Mouse (Mus musculus) adrenal gland, adult 18-20 months (tissue): Measurements from ENCODE around the gene Rdm1. TPM values are rescaled to one million over a fixed set of nuclear protein-coding genes. Genes with fewer than 3 reads are reported as not detected.
"Not testable (repeated sequence)": the region's sequence is repeated elsewhere in the genome, so short reads cannot be mapped to it uniquely, and the experiment has no call there.

Experiments
- DNase-seq, 2 experiments: peaks; one replicate each; pipeline ENCODE4 v3.0.0; 2021 to 2022; ENCODE audit warnings: low spot score in 2 of 2
- long read RNA-seq, 2 experiments: library from polyadenylated mRNA; stranded (forward); transcript quantifications; one replicate each; pipeline ENCODE4 v2.0.0; 2021
- total RNA-seq, 2 experiments: library from RNA; stranded (reverse); gene quantifications; 1 replicate in 1 of 2; 2 replicates in 1 of 2; pipeline ENCODE4 v1.2.3; 2021

Gene Rdm1
- total RNA-seq, result 10 to 100 TPM; 29.3 to 31.3 TPM
- long read RNA-seq, experiment 1, transcript Rdm1-201 (7 exons, 1,124 nt), result major isoform, 21 of 23 reads
- long read RNA-seq, experiment 1, partial matches to known transcripts, result 1 of 23 reads
- long read RNA-seq, experiment 1, other reads (novel, unspliced or antisense), result 1 of 23 reads
- long read RNA-seq, experiment 2, transcript Rdm1-201 (7 exons, 1,124 nt), result major isoform, 53 of 56 reads
- long read RNA-seq, experiment 2, partial matches to known transcripts, result 0 of 56 reads
- long read RNA-seq, experiment 2, other reads (novel, unspliced or antisense), result 3 of 56 reads

- peak; percentile 73 to 75 for DNase-seq
Measured at GRCm38 (mm10) chr11:101626995-101627856, at the start of gene Rdm1. Gene Rdm1 (plus strand): TSS chr11:101627195.

GRCm38 (mm10) chr11:101581081-101581764, 45.8 kb upstream of the Rdm1 start:
- DNase-seq, result no peak

GRCm38 (mm10) chr11:101582054-101583035, 44.6 kb upstream of the Rdm1 start, which contains the start of gene Tmem106a:
Gene Tmem106a (plus strand): TSS chr11:101582242.
- DNase-seq, result peak; percentile 65 to 68

- no peak for DNase-seq
Measured at GRCm38 (mm10) chr11:101583205-101583604, 43.8 kb upstream of the Rdm1 start.

- not testable (repeated sequence) for DNase-seq
Measured at GRCm38 (mm10) chr11:101585031-101585430, 42.0 kb upstream of the Rdm1 start.

GRCm38 (mm10) chr11:101585805-101586204, 41.2 kb upstream of the Rdm1 start:
- no peak for DNase-seq

- no peak for DNase-seq
Measured at GRCm38 (mm10) chr11:101587676-101588075, 39.3 kb upstream of the Rdm1 start.

- DNase-seq, result no peak
Measured at GRCm38 (mm10) chr11:101588868-101589267, 38.1 kb upstream of the Rdm1 start.

GRCm38 (mm10) chr11:101589444-101589843, 37.6 kb upstream of the Rdm1 start:
- peak; percentile 40 to 58 for DNase-seq

- no peak for DNase-seq
Measured at GRCm38 (mm10) chr11:101589989-101590624, 36.9 kb upstream of the Rdm1 start.

GRCm38 (mm10) chr11:101599156-101599555, 27.8 kb upstream of the Rdm1 start, which contains the start of gene Gm11634:
Gene Gm11634 (minus strand): TSS chr11:101599256.
- DNase-seq, result no peak

- DNase-seq, result peak; percentile 61 to 63
Measured at GRCm38 (mm10) chr11:101602491-101602890, 24.5 kb upstream of the Rdm1 start.

GRCm38 (mm10) chr11:101604116-101604515, 22.9 kb upstream of the Rdm1 start:
- no peak for DNase-seq

- peak; percentile 70 to 75 for DNase-seq
Measured at GRCm38 (mm10) chr11:101604531-101605453, 22.2 kb upstream of the Rdm1 start.

- not testable (repeated sequence) for DNase-seq
Measured at GRCm38 (mm10) chr11:101607134-101607533, 19.9 kb upstream of the Rdm1 start.

GRCm38 (mm10) chr11:101610445-101610844, 16.6 kb upstream of the Rdm1 start:
- no peak for DNase-seq

GRCm38 (mm10) chr11:101613596-101613995, 13.4 kb upstream of the Rdm1 start:
- DNase-seq, result no peak

- DNase-seq, result no peak
Measured at GRCm38 (mm10) chr11:101614116-101614515, 12.9 kb upstream of the Rdm1 start.

- no peak for DNase-seq
Measured at GRCm38 (mm10) chr11:101615380-101615779, 11.6 kb upstream of the Rdm1 start.
